Mouse (Mus musculus) brain, embryonic 18.5 days (tissue): ENCODE measurements around the gene Pdp2.
"Not testable (repeated sequence)": the region's sequence is repeated elsewhere in the genome, so short reads cannot be mapped to it uniquely, and the experiment has no call there.

Experiments used
- DNase-seq: peaks from one replicate; pipeline ENCODE4 v3.0.0-alpha.2; 2012; ENCODE audit warnings: low read depth, low spot score

Gene Pdp2

GRCm38 (mm10) chr8:104591133-104591834, at the start of gene Pdp2:
Pdp2 (plus strand) TSS chr8:104591451.
- peak; percentile 91 for DNase-seq

- no peak for DNase-seq
These were observed 49.8 kb upstream of the Pdp2 start for GRCm38 (mm10) chr8:104541515-104541880.

GRCm38 (mm10) chr8:104542160-104542559, 49.1 kb upstream of the Pdp2 start:
- DNase-seq: no peak

- DNase-seq: no peak
These were observed 47.7 kb upstream of the Pdp2 start for GRCm38 (mm10) chr8:104543440-104544045.

- DNase-seq: no peak
These were observed 36.1 kb upstream of the Pdp2 start for GRCm38 (mm10) chr8:104555191-104555590.

GRCm38 (mm10) chr8:104557226-104557625, 34.0 kb upstream of the Pdp2 start:
- no peak for DNase-seq

- DNase-seq: no peak
These were observed 30.5 kb upstream of the Pdp2 start for GRCm38 (mm10) chr8:104560731-104561130.

GRCm38 (mm10) chr8:104564633-104565456, 26.4 kb upstream of the Pdp2 start:
- peak; percentile 42 for DNase-seq

GRCm38 (mm10) chr8:104565457-104565798, 25.8 kb upstream of the Pdp2 start:
- DNase-seq: no peak

- no peak for DNase-seq
These were observed 21.7 kb upstream of the Pdp2 start for GRCm38 (mm10) chr8:104569559-104569958.

- peak; percentile 32 for DNase-seq
These were observed 20.6 kb upstream of the Pdp2 start for GRCm38 (mm10) chr8:104570436-104571343.

GRCm38 (mm10) chr8:104576820-104577219, 14.4 kb upstream of the Pdp2 start:
- DNase-seq: no peak

- DNase-seq: not testable (repeated sequence)
These were observed 13.6 kb upstream of the Pdp2 start for GRCm38 (mm10) chr8:104577606-104578005.

GRCm38 (mm10) chr8:104584522-104584921, 6.7 kb upstream of the Pdp2 start:
- no peak for DNase-seq

- no peak for DNase-seq
These were observed 967 bp upstream of the Pdp2 start for GRCm38 (mm10) chr8:104590284-104590683.

GRCm38 (mm10) chr8:104591856-104592255, 605 bp downstream of the Pdp2 start:
- DNase-seq: no peak

- DNase-seq: no peak
These were observed 1.3 kb downstream of the Pdp2 start for GRCm38 (mm10) chr8:104592566-104592965.

- DNase-seq: no peak
These were observed 2.5 kb downstream of the Pdp2 start for GRCm38 (mm10) chr8:104593536-104594325.

- no peak for DNase-seq
These were observed 3.5 kb downstream of the Pdp2 start for GRCm38 (mm10) chr8:104594611-104595362.
